Mouse (Mus musculus) lung, adult 2 months (tissue): ENCODE data around the gene Tmem174.

Experiments
- CTCF ChIP-seq: fragments of 200-500 bp; IDR thresholded peaks from 2 replicates; pipeline ENCODE4 v1.5.1; 2011; ENCODE audit warnings: mild to moderate bottlenecking, low read length, control low read depth; ENCODE audit not compliant: insufficient read depth
- POLR2A ChIP-seq: fragments of 200-500 bp; IDR thresholded peaks from 2 replicates; pipeline ENCODE4 v1.6.1; 2011; ENCODE audit warnings: low read depth, mild to moderate bottlenecking, control low read depth, low read length, borderline replicate concordance; ENCODE audit errors: extremely low read depth

GRCm38 (mm10) chr13:98588951-98589501 is 48.2 kb downstream of the Tmem174 start:
- TF ChIP-seq CTCF (peak; percentile 70), POLR2A (no peak)
